Mouse (Mus musculus) retina, adult 2 months (tissue): Measurements from ENCODE around the gene Lsm6.

Source experiments
- DNase-seq: peaks from one replicate; pipeline ENCODE4 v3.0.0-alpha.2; 2012; ENCODE audit warnings: low read depth, low spot score

The Lsm6 gene

DNA sequence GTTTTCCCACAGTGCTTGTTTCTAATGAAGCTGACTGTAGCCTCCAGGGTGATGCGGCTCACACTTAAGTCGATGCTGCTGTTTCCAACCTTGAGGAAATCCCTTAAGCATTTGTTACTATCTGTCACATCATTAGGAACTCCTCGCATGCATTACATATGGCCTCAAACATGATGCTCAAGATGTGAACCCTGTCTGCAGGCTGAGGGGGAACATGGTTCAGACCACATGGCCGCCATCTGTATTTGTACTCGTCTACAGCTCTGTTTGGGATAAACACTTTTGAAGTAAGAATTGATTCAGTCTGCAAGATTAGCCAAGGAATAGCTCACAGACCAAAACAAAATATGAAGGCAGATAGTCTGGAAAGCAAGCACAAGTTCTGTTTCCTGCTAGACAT is 14.9 kb downstream of the Lsm6 start:
- no peak for DNase-seq

DNA sequence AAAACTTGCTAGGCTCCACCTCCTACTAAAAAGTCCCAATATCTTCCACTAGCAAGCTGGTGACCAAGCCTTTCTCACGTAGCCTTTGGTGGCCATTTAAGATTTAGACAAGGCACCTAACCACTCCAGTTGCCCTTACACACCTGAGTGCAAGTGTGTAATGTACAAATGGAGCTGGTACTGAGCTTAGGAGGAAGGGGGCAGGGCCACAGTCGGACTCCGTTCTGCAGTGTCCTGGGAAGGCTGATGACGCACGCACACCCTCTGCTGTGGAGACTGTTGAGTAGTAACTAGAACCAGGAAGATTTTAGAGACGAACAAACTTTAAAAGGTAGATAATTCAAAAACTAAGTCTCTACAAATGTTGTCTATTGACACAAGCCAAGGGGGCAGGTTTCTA is 19.7 kb downstream of the Lsm6 start:
- no peak for DNase-seq

DNA sequence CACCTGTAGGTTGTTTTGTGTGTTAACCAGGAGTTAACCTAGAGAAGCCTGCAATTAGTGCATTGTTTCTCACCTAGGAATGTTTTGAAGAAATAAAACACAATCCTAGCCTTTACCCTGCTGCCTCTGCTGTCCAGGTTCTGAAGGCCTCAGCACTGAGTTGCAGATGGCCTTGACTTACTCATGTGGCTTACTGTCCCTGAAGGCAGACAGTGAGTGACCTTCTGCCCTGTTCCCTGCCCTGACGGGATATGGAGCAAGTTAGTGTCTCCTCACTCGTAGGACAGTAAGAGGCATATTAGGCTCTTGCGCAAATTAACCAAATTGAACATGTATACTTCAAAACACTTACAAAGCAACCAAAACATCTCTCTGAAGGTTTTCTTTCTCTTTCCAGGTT is 22.3 kb downstream of the Lsm6 start:
- no peak for DNase-seq

DNA sequence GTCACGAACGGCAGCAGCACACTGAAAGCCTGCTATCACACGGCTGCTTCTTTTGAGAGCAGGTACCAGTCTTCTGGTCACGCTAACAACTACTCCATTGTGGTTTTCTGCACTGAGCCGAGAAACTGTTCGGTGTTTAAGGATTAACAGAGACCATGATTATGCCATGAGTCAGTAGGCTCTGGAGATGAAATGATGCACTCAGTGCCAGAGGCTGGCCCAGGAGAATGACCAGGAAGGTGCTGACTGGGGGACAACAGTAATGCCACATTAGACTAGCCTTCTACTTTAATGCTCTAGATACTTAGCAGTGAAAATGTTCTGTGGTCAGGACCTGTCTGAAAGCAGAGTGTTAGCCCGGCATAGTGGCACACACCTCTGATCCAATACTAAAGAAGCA is 23.0 kb downstream of the Lsm6 start:
- no peak for DNase-seq

DNA sequence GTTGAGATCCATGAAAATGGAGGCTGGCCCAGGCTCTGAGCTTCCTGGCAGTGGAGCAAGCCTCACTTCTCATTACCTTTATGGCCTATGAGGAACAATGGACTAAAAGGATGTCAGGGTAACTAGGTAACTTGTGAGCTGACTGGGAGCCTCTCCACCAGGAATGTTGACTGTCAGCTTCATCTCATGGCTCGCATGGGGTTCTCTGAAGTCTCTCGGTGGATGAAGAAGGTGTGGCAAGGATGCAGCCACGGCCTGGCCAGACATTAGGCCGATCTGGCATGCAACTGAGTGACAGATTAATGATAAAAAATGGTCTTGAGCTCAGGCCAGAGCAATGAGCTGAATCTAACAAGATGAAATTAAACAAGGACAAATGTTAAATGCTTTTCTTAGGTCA is 27.7 kb downstream of the Lsm6 start:
- no peak for DNase-seq

DNA sequence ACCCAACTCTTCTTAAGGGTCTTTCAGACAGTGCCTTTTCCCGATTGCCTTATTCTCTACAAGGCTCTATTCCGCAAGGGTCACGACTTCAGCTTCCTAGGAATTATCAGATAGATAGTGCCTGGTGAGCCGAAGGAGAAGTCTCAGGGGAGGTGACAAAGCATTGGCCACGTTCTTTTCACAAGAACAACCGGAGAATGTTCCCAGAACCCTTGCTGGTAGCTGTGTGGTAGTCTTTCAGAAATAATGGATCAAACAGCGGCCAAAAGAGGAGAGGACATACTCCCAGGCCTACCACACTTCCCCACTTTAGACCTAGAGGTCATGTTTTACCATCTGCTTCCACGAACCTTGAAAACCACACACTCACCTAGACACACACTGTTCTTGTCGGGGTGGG is 44.1 kb downstream of the Lsm6 start:
- no peak for DNase-seq

DNA sequence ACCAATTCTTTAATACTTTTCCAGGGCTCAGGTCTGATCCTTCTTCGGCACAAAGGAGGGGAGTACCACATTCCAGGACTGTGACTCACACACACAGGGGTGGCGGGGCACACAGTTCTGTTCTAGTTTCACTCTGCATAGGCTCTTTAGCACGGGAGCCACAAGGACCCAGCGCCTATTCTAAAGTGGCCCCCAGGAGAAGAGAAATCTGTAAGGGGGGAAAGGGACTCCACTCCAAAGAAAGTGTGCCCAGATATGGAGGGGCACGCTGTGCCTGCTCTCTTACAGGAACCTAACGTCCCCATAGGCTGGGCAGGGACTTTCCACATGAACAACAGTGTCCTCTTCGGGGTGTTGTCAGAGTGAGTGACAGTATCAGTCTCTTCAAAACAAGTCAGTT is 49.7 kb downstream of the Lsm6 start:
- DNase-seq, result no peak

DNA sequence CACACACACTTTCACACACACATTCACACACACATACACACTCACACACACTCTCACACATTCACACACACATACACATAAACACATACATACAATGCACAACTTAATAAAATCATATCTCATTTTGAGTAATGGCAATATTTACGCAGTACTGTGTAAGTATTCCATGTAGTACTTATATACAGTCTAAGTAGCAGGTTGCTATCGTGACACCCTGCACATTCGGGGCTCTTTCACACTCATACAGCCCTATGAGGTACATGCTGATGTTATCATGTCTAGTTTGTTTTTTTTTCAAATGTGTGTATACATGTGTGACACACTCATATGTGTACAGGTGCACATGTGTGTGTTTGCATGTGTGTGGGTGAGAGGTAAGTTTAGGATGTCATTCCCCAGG is 50.4 kb downstream of the Lsm6 start:
- no peak for DNase-seq

DNA sequence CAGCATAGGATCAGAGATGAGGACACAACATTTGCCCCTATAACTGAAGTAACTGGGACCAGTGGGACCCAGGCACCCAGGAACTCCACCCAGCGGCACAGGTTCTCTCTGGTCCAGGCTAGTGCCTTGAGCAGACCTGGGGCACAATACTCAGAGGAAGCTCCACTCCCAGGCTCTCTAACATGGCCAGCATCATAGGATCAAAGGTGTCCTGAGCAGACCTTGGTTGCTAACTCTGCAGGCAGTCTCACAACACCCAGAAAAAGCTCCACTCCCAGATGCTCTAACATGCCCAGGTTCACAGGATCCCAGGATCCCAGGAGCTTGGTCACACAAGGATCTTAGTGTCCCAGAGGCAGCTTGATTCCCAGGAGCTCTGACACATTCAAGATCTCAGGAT is 55.4 kb downstream of the Lsm6 start:
- no peak for DNase-seq

DNA sequence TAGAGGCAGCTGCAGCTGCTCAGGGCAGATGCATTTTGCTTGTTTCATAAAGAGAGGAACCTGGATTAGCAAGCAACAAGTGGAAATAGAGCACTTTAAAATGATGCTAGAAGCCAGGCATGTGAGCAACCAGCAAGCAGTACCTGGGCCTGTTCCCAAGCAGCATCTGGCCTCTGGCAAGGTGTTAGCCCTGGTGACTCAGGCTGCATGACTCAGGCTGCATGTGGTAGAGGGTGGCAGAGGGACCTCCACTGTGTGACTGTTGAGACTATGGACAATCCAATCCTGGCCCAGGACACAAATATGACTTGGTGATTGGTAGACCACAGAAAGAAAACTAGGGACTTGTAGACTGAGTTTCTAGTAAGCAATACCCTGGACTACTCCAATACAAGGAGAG is 56.0 kb downstream of the Lsm6 start:
- no peak for DNase-seq

DNA sequence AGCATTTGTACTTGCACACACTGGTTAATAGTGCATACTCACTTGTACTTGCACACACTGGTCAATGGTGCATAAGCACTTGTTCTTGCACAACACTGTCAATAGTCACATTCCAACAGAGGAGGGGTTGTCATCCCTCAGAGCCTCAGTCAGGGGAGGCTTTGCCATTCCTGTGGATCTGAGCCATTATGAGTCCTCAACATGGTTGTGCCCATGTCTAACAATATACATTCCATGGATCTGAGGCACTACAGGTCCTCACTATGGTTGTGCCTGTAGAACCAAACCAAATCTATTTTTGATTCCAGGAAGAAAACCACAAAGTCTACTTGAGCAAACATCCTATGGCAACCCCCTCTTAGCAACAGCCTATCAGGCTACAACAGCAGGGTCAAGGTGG is 61.8 kb downstream of the Lsm6 start:
- DNase-seq, result no peak

DNA sequence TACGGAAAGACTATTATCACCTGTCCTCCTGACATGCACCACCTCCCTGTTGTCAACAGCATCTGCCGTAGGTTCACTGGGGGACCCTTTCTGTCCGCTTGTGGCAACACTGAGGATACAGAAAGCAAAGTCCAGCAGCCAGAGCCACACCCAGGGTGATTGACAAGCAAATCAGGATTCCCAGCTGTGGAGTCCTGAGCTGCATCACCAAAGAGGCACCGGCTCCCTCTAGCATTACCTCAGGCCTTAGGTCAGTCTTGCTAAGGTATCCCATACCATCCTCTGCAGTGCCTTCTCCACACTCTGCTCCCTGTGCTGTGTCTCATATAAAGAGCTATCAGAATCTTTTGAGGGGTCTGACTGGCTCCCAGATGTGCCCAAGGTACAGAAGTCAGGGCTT is 66.0 kb downstream of the Lsm6 start:
- DNase-seq, result no peak
